Mouse (Mus musculus): ENCODE data around the gene Lsamp.

The Lsamp gene

GRCm38 (mm10) chr16:42189431-42190081, 2205.4 kb downstream of the Lsamp start:
- no peak for DNase-seq (ENCODE audit: low spot score)

GRCm38 (mm10) chr16:42190114-42191045, 2206.2 kb downstream of the Lsamp start:
- DNase-seq (ENCODE audit: low spot score): peak; percentile 64
